ENCODE assay signal across 11 mouse cellular contexts in the genomic region with DNA sequence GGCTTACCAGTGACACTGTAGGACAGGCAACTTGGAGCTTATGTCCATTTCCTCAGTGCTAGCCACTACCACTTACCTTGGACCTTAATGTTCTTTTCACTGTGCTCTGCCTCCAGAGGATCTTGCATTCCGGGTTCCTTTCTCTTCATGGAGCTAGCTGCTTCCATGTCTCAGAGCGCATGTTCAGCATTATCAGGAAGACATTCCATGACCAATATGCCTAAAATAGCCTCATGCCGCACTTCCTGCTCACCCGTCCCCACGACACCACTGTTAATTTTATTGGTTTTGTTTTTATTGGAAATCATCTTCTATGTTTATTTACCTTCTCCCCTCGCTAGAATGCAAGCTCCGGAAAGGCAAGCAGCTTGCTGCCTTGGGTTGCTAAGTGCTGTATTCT. TPM values are rescaled to one million over a fixed set of nuclear protein-coding genes. Genes with fewer than 3 reads are reported as not detected.
DNase-seq lines count a peak whose midpoint lies in the region; ATAC-seq and TF ChIP-seq lines count a peak whose summit lies in the region.
"Had no signal": no experiment of that assay in that cellular context is flagged by ENCODE, and none has a peak within 500 bp of the region (broad histone marks: within the 10 kb centered on the region; RNA-seq: fewer than 3 reads in every experiment).

No protein-coding gene starts in this region.

- no peaks in the 10 kb centered on the region for H3K36me3 ChIP-seq in heart, postnatal 0 days (replicated peaks; ENCODE audit: control insufficient read depth, insufficient read depth, low read length)
- H3K36me3 ChIP-seq: midbrain, embryonic 10.5 days had no signal

- DNase-seq in lung, postnatal 10 days = peak; percentile 36
- no peak for DNase-seq in lung, postnatal 14 days
- DNase-seq in heart, adult 8-10 months (ENCODE audit: low spot score) = peak; percentile 53
- peak; percentile 86 for DNase-seq in heart, postnatal 0 days (ENCODE audit: low spot score)
- DNase-seq in kidney, postnatal 10 days = peak; percentile 43
- DNase-seq in adipocyte (ENCODE audit: low spot score) = no peak
- no peak for DNase-seq in urinary bladder, adult 18-20 months (ENCODE audit: low spot score in 2 of 2)
- DNase-seq: cerebellum, postnatal 14 days had no signal

- H3K4me1 ChIP-seq in heart, postnatal 0 days (ENCODE audit: control insufficient read depth, insufficient read depth) = peaks cover 30% of the 10 kb centered on the region

- H3K9ac ChIP-seq in heart, postnatal 0 days (replicated peaks; ENCODE audit: low read depth, low read length) = peak overlapping the region; percentile 36

- ATAC-seq in heart, postnatal 0 days (ENCODE audit: insufficient read depth, low read depth) = peak; percentile 88
- no peak for ATAC-seq in cerebellum, adult (ENCODE audit: insufficient number of reproducible peaks, low FRiP score, low TSS enrichment)

- no peaks in the 10 kb centered on the region for H3K9me3 ChIP-seq in heart, postnatal 0 days (replicated peaks; ENCODE audit: control insufficient read depth, low read length)
- H3K9me3 ChIP-seq: midbrain, embryonic 10.5 days had no signal

- peak overlapping the region; percentile 86 for H3K27ac ChIP-seq in heart, postnatal 0 days (ENCODE audit: low read depth)
- H3K27ac ChIP-seq: midbrain, embryonic 10.5 days had no signal

- peak overlapping the region; percentile 36 for H3K4me3 ChIP-seq in heart, postnatal 0 days (ENCODE audit: low read depth, low read length)
- H3K4me3 ChIP-seq: erythroblast, embryonic 14.5 days; midbrain, embryonic 10.5 days had no signal

- no peaks in the 10 kb centered on the region for H3K27me3 ChIP-seq in heart, postnatal 0 days (ENCODE audit: control insufficient read depth, insufficient read depth, low read length)

- no peak for TF ChIP-seq CTCF in heart, postnatal 0 days (IDR thresholded peaks at IDR 0.05; ENCODE audit: low read depth)

- no peak for TF ChIP-seq EP300 in heart, postnatal 0 days (IDR thresholded peaks at IDR 0.05; ENCODE audit: low read depth)

- WGBS in heart, postnatal 0 days = 4% methylated on average over 7 of the region's 7 CpGs

- peak overlapping the region; percentile 59 for H3K4me2 ChIP-seq in heart, postnatal 0 days (ENCODE audit: low read depth, low read length)

RNA-seq across cellular contexts. Expression of gene Emsy, which starts 21.9 kb away (rescaled TPM):
- total RNA-seq in heart, adult 8-10 months (2022) = 10 to 100 TPM; 22.9 to 29.1 (median 25.2) TPM
- 20.1 and 33.2 TPM in 2 replicates for total RNA-seq in heart, postnatal 0 days (2014; rRNA removed; ENCODE audit: low replicate concordance)
- 8.8 and 9.1 TPM in 2 replicates for polyA plus RNA-seq in heart, postnatal 0 days (2015; fragmentation: Nextera tagmentation; extraction: Ambion mirVana)

RNA-seq across cellular contexts. Expression of gene Thap12, which starts 24.5 kb away (rescaled TPM):
- 10 to 100 TPM; 70.7 to 89.1 (median 82.6) TPM for total RNA-seq in heart, adult 8-10 months (2022)
- 48.6 and 50.6 TPM in 2 replicates for total RNA-seq in heart, postnatal 0 days (2014; rRNA removed; ENCODE audit: low replicate concordance)
- polyA plus RNA-seq in heart, postnatal 0 days (2015; fragmentation: Nextera tagmentation; extraction: Ambion mirVana) = 31.5 and 37.8 TPM in 2 replicates

Comparison
In these comparisons a context has a peak if more than half of its experiments do, and no peak if none do; other contexts are left out.
1. DNase-seq: peak in lung, postnatal 10 days (single experiment), heart, adult 8-10 months (single experiment), heart, postnatal 0 days (single experiment) and kidney, postnatal 10 days (single experiment); none in lung, postnatal 14 days (single experiment), adipocyte (single experiment) and urinary bladder, adult 18-20 months (0 of 2).